Mouse (Mus musculus): ENCODE measurements around the gene Bcap29. TPM values are rescaled to one million over a fixed set of nuclear protein-coding genes. Genes with fewer than 3 reads are reported as not detected.

Gene Bcap29
- total and polyA plus RNA-seq, 3 experiments, result 31.4 to 128 (median 104) TPM

DNA sequence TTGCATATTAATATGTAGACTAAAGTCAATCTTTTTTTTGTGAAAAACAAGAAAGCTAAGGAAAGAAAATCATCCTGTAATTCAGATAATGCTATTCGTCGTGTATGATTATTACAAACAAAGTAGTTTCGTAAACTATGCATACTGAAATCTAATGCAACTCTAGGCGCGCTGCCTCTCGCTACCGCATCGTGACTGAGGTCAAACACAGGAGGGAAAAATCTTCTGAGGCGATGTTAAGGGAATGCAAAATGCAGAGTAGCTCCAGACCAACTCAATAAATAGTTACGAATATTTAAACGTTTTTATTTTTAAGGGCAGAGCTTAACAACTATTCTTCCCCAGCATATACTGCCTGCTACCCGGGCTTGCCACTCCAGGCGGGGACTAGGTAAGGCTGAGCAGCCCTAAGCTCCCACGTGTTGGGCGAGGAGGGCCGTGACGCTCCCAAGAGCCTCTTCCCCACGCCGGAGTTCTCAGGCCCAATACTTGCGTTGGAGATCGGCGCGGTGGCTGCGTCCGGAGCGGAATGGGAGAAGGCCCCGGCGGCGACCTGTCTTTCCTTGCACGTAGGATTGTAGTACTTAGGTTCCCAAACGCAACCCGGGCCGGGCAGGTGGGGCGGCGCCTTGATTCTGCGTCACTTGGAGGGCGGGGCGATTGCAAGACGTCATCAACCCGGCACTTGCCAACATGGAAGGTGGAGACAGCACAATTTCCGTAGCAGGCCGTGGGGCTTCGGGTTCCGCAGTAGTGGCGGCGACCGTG is 19.9 kb upstream of the Bcap29 start, which contains the start of the genes Dus4l and Cog5:
TSS of gene Dus4l (minus strand) at position 630 of the 768 bp plus-strand sequence.
TSS of gene Cog5 (plus strand) at position 673 of the 768 bp plus-strand sequence.
- peaks cover 4 to 27% of the 10 kb centered on the region in 2 experiments for H3K36me3 ChIP-seq (replicated peaks in 1 of 2; ENCODE audit: control insufficient read depth in 1 of 2, insufficient read depth in 1 of 2, low read length in 1 of 2)
- in situ Hi-C loops (cut with MboI; ENCODE audit: low pct_ligation_motif_present, low pct_unique_long_range_greater_than_20kb, low sequenced_read_pairs), result no loop called here
- TF ChIP-seq USF2 (conservative IDR thresholded peaks at IDR 0.05; ENCODE audit: low read depth, low read length), result no peak
- peak; percentile 90 for TF ChIP-seq TCF12 (IDR thresholded peaks at IDR 0.05; ENCODE audit: low read depth, low read length)
- TF ChIP-seq RAD21 (IDR thresholded peaks at IDR 0.05; ENCODE audit: low read depth, low read length), result no peak
- TF ChIP-seq JUN (IDR thresholded peaks at IDR 0.05; ENCODE audit: insufficient read depth, low read depth, low read length), result no peak
- TF ChIP-seq IRF4 (IDR thresholded peaks at IDR 0.05; ENCODE audit: low read depth, low read length), result peak; percentile 68
- TF ChIP-seq CHD2 (IDR thresholded peaks at IDR 0.05; ENCODE audit: low read length), result no peak
- no peak; the same call in 1 of the 2 replicates for TF ChIP-seq TBP (conservative IDR thresholded peaks at IDR 0.05; ENCODE audit: low read depth, low read length)
- peak; percentile 48; the same call in 1 of the 2 replicates for TF ChIP-seq MEF2A (IDR thresholded peaks at IDR 0.05; ENCODE audit: borderline replicate concordance, low read depth, low read length)
- TF ChIP-seq KAT2A (IDR thresholded peaks at IDR 0.05; ENCODE audit: insufficient replicate concordance, low read length), result peak; percentile 83; the same call in 1 of the 2 replicates
- TF ChIP-seq JUND (conservative IDR thresholded peaks at IDR 0.05; ENCODE audit: low read depth, low read length), result no peak
- TF ChIP-seq RCOR1 (conservative IDR thresholded peaks at IDR 0.05; ENCODE audit: low read depth, low read length), result 0 out of 2 replicates have a peak, but pooled peaks have one; percentile 36
- peak; percentile 14; the same call in 1 of the 2 replicates for TF ChIP-seq ETS1 (conservative IDR thresholded peaks at IDR 0.05; ENCODE audit: low read depth, low read length)
- peak; percentile 85 for TF ChIP-seq MYC (IDR thresholded peaks at IDR 0.05; ENCODE audit: low read depth, low read length)
- no peak; the same call in 1 of the 2 replicates for TF ChIP-seq UBTF (IDR thresholded peaks at IDR 0.05; ENCODE audit: low read depth, low read length)
- peak; percentile 98 for TF ChIP-seq MXI1 (IDR thresholded peaks at IDR 0.05; ENCODE audit: low read depth, low read length)
- peak; percentile 47; the same call in 1 of the 2 replicates for TF ChIP-seq ZMIZ1 (IDR thresholded peaks at IDR 0.05; ENCODE audit: low read depth, low read length)
- no peak; the same call in 1 of the 2 replicates for TF ChIP-seq USF1 (IDR thresholded peaks at IDR 0.05; ENCODE audit: low read depth, low read length)
- TF ChIP-seq ZKSCAN1 (IDR thresholded peaks at IDR 0.05; ENCODE audit: borderline replicate concordance, low read depth, low read length), result no peak; the same call in 1 of the 2 replicates
- TF ChIP-seq BHLHE40 (IDR thresholded peaks at IDR 0.05; ENCODE audit: low read depth, low read length), result no peak; the same call in 1 of the 2 replicates
- TF ChIP-seq GABPA (IDR thresholded peaks at IDR 0.05; ENCODE audit: insufficient replicate concordance, low read depth, low read length), result peak; percentile 68
- peak; percentile 93 for TF ChIP-seq SIN3A (IDR thresholded peaks at IDR 0.05; ENCODE audit: low read length)
- TF ChIP-seq MAFK (IDR thresholded peaks at IDR 0.05; ENCODE audit: insufficient replicate concordance, low read length), result no peak
- TF ChIP-seq CHD1 (IDR thresholded peaks at IDR 0.05; ENCODE audit: low read depth, low read length), result no peak
- TF ChIP-seq NELFE (IDR thresholded peaks at IDR 0.05; ENCODE audit: low read depth, low read length), result peak; percentile 88
- peak; percentile 89 for TF ChIP-seq HCFC1 (IDR thresholded peaks at IDR 0.05; ENCODE audit: low read depth, low read length)
- peak; percentile 53; the same call in 1 of the 2 replicates for TF ChIP-seq MAZ (IDR thresholded peaks at IDR 0.05; ENCODE audit: low read depth, low read length)
- no peak for TF ChIP-seq E2F4 (IDR thresholded peaks at IDR 0.05; ENCODE audit: insufficient replicate concordance, low read depth, low read length)
- no peak for TF ChIP-seq ZC3H11A (IDR thresholded peaks at IDR 0.05; ENCODE audit: low read depth, low read length)
- peak; percentile 72; the same call in 1 of the 2 replicates for TF ChIP-seq POLR2AphosphoS2 (IDR thresholded peaks at IDR 0.05; ENCODE audit: low read depth, low read length)
- TF ChIP-seq EP300 (IDR thresholded peaks at IDR 0.05; ENCODE audit: low read length), result no peak
- peak; percentile 86 for TF ChIP-seq ELF1 (IDR thresholded peaks at IDR 0.05; ENCODE audit: low read depth, low read length)
- TF ChIP-seq POLR2A (IDR thresholded peaks at IDR 0.05; ENCODE audit: low read depth, low read length), result peak; percentile 92
- peak; percentile 89 for TF ChIP-seq MAX (IDR thresholded peaks at IDR 0.05; ENCODE audit: low read length)
- peak; percentile 15; the same call in 1 of the 2 replicates for TF ChIP-seq ZNF384 (IDR thresholded peaks at IDR 0.05; ENCODE audit: low read depth, low read length)
- no peak for TF ChIP-seq SMC3 (IDR thresholded peaks at IDR 0.05; ENCODE audit: low read depth, low read length)
- TF ChIP-seq NRF1 (IDR thresholded peaks at IDR 0.05; ENCODE audit: low read depth, low read length), result peak; percentile 41; the same call in 1 of the 2 replicates
- no peak for TF ChIP-seq PAX5 (IDR thresholded peaks at IDR 0.05; ENCODE audit: low read length)
- TF ChIP-seq CTCF (conservative IDR thresholded peaks at IDR 0.05 in 1 of 2, IDR thresholded peaks at IDR 0.05 in 1 of 2; ENCODE audit: low read depth in 2 of 2, low read length in 2 of 2), result no peak
- dilution Hi-C loops (cut with MboI; ENCODE audit: extremely low pct_ligation_motif_present, extremely low pct_unique_long_range_greater_than_20kb, low sequenced_read_pairs), result no loop called here
- H3K4me2 ChIP-seq (ENCODE audit: insufficient read depth, low read depth, poor library complexity, severe bottlenecking), result peak within 1 kb of the TSS; percentile 90
- peaks cover 0 to 27% of the 10 kb centered on the region in 2 experiments; a peak in 2 of 4 replicates for H3K4me1 ChIP-seq (ENCODE audit: control insufficient read depth in 1 of 2, insufficient read depth in 2 of 2)
- no peaks in the 10 kb centered on the region for H3K9me3 ChIP-seq (replicated peaks; ENCODE audit: low read length)
- peak; percentile 90 for DNase-seq (ENCODE audit: extremely low read depth)
- H3K27ac ChIP-seq (ENCODE audit: insufficient read depth, low read depth), result peak within 1 kb of the TSS; percentile 83
- peaks cover 8% of the 10 kb centered on the region for H3K79me2 ChIP-seq (replicated peaks; ENCODE audit: control insufficient read depth, extremely low read depth, insufficient read depth, poor library complexity, severe bottlenecking)
- no peaks in the 10 kb centered on the region for H3K27me3 ChIP-seq (replicated peaks)
- H3K4me3 ChIP-seq (replicated peaks in 1 of 3; ENCODE audit: low read depth in 2 of 3, low read length in 2 of 3, poor library complexity in 1 of 3), result peak within 1 kb of the TSS; percentile 65 to 97 (median 78)
- peak within 1 kb of the TSS; percentile 70 for H3K9ac ChIP-seq (ENCODE audit: insufficient read depth, low read depth)
